Mouse (Mus musculus): Measurements from ENCODE around the gene Pdcd4. TPM values are rescaled to one million over a fixed set of nuclear protein-coding genes. Genes with fewer than 3 reads are reported as not detected.

Gene Pdcd4
- polyA plus RNA-seq, 1 experiment from 2014 or later: 94.1 TPM

DNA sequence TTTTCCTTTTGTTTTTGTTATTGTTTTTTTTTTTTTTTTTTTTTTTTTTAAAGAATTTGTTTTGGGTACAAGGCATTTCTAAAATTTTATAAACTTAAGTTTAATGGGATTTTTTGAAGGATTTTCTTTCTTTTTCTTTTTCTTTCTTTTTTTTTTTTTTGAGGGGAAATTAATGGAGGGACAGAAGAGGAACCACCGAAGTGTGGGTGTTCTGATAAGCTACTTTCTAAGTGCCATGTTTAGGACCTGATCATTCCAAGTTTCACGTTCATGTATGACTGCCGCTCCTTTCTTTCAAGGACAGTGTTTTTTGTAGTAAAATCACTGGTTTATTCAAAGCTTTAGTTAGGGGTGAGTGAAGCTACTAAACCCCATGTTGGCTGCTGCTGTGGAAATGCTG is 37.2 kb downstream of the Pdcd4 start:
- 83% methylated on average over 3 of the region's 3 CpGs for WGBS
- Histone ChIP-seq H3K4me2 (ENCODE audit: low read depth, low read length) (no peak overlapping the region), H3K4me1 (ENCODE audit: control insufficient read depth, insufficient read depth, low read length) (no peaks in the 10 kb centered on the region; the same call in 1 of the 2 replicates), H3K9ac (ENCODE audit: low read length) (no peak overlapping the region), H3K27me3 (ENCODE audit: control insufficient read depth, insufficient read depth, low read length) (no peaks in the 10 kb centered on the region), H3K9me3 (replicated peaks; ENCODE audit: control insufficient read depth, low read length) (0 out of 2 replicates have a peak, but pooled peaks cover under 1% of the 10 kb centered on the region), H3K4me3 (replicated peaks; ENCODE audit: low read length) (no peak overlapping the region), H3K36me3 (ENCODE audit: control insufficient read depth, insufficient read depth, low read length) (peaks cover 16% of the 10 kb centered on the region), H3K27ac (ENCODE audit: low read length) (no peak overlapping the region)
- no peak for ATAC-seq (ENCODE audit: insufficient read depth, low FRiP score)

DNA sequence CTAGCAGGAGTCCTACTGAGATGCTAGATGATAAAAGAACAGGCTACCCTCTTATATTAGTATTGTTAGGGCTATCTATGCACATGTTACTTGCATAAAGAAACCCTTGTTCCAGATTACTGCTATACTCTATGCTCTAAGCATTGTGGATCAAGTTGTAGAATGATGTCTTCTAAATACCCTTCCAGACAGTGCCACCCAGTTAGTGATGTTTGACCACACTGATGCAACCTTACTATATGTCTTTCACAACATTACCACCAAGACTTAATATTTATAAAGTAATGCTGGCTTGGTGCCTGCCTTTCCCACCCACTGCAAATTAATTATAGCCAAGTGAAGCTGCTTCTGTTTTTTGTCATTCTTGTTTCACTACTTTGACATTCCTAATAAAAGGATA is 41.0 kb downstream of the Pdcd4 start:
- Histone ChIP-seq H3K27ac (ENCODE audit: low read length) (no peak overlapping the region), H3K4me3 (replicated peaks; ENCODE audit: low read length) (no peak overlapping the region), H3K9me3 (replicated peaks; ENCODE audit: control insufficient read depth, low read length) (no peaks in the 10 kb centered on the region), H3K27me3 (ENCODE audit: control insufficient read depth, insufficient read depth, low read length) (no peaks in the 10 kb centered on the region), H3K4me1 (ENCODE audit: control insufficient read depth, insufficient read depth, low read length) (no peaks in the 10 kb centered on the region; the same call in 1 of the 2 replicates), H3K4me2 (ENCODE audit: low read depth, low read length) (no peak overlapping the region), H3K9ac (ENCODE audit: low read length) (no peak overlapping the region), H3K36me3 (ENCODE audit: control insufficient read depth, insufficient read depth, low read length) (peaks cover 8% of the 10 kb centered on the region; the same call in 1 of the 2 replicates)
- no peak for ATAC-seq (ENCODE audit: insufficient read depth, low FRiP score)

GRCm38 (mm10) chr19:53934046-53934445 is 42.0 kb downstream of the Pdcd4 start:
- no peak for ATAC-seq (ENCODE audit: insufficient read depth, low FRiP score)
- H3K4me1 ChIP-seq (ENCODE audit: control insufficient read depth, insufficient read depth, low read length): no peaks in the 10 kb centered on the region; the same call in 1 of the 2 replicates
- H3K27ac ChIP-seq (ENCODE audit: low read length): no peak overlapping the region
- no peaks in the 10 kb centered on the region for H3K27me3 ChIP-seq (ENCODE audit: control insufficient read depth, insufficient read depth, low read length)
- H3K4me2 ChIP-seq (ENCODE audit: low read depth, low read length): no peak overlapping the region
- H3K4me3 ChIP-seq (replicated peaks; ENCODE audit: low read length): no peak overlapping the region
- H3K36me3 ChIP-seq (ENCODE audit: control insufficient read depth, insufficient read depth, low read length): peaks cover 6% of the 10 kb centered on the region; the same call in 1 of the 2 replicates
- no peak overlapping the region for H3K9ac ChIP-seq (ENCODE audit: low read length)
- no peaks in the 10 kb centered on the region for H3K9me3 ChIP-seq (replicated peaks; ENCODE audit: control insufficient read depth, low read length)

DNA sequence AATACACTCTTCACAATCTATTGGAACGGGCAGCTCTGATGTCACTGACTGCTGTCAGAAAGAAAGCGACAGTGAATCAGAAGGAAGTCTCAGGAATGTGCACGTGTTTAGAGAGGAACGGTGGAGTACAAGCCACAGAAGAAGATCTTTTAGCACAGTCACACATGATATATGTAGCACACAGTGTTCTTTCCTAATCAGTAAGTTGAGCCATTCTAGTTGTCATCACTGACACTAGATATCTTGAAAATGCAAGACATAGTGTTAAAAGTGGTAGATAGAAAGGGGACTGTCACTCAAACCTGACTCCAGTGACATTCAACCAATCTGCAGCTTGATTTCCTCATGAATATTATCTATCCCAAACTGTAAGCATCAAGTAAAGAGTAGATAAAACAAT is 47.4 kb downstream of the Pdcd4 start:
- no peak overlapping the region for H3K9ac ChIP-seq (ENCODE audit: low read length)
- H3K27me3 ChIP-seq (ENCODE audit: control insufficient read depth, insufficient read depth, low read length): no peaks in the 10 kb centered on the region
- no peak for ATAC-seq (ENCODE audit: insufficient read depth, low FRiP score)
- H3K4me2 ChIP-seq (ENCODE audit: low read depth, low read length): no peak overlapping the region
- WGBS: 77% methylated on average over 4 of the region's 4 CpGs
- H3K4me1 ChIP-seq (ENCODE audit: control insufficient read depth, insufficient read depth, low read length): peaks cover 15% of the 10 kb centered on the region
- no peaks in the 10 kb centered on the region for H3K9me3 ChIP-seq (replicated peaks; ENCODE audit: control insufficient read depth, low read length)
- H3K27ac ChIP-seq (ENCODE audit: low read length): no peak overlapping the region
- no peaks in the 10 kb centered on the region for H3K36me3 ChIP-seq (ENCODE audit: control insufficient read depth, insufficient read depth, low read length)
- no peak overlapping the region for H3K4me3 ChIP-seq (replicated peaks; ENCODE audit: low read length)

GRCm38 (mm10) chr19:53941139-53941538 is 49.1 kb downstream of the Pdcd4 start:
- WGBS: 59% methylated on average over 4 of the region's 4 CpGs
- Histone ChIP-seq H3K27ac (ENCODE audit: low read length) (no peak overlapping the region), H3K9me3 (replicated peaks; ENCODE audit: control insufficient read depth, low read length) (no peaks in the 10 kb centered on the region), H3K4me3 (replicated peaks; ENCODE audit: low read length) (no peak overlapping the region), H3K9ac (ENCODE audit: low read length) (no peak overlapping the region), H3K4me2 (ENCODE audit: low read depth, low read length) (no peak overlapping the region), H3K27me3 (ENCODE audit: control insufficient read depth, insufficient read depth, low read length) (no peaks in the 10 kb centered on the region), H3K36me3 (ENCODE audit: control insufficient read depth, insufficient read depth, low read length) (no peaks in the 10 kb centered on the region), H3K4me1 (ENCODE audit: control insufficient read depth, insufficient read depth, low read length) (peaks cover 18% of the 10 kb centered on the region)
- ATAC-seq (ENCODE audit: insufficient read depth, low FRiP score): no peak

- ATAC-seq (ENCODE audit: insufficient read depth, low FRiP score): no peak
- Histone ChIP-seq H3K4me1 (ENCODE audit: control insufficient read depth, insufficient read depth, low read length) (peaks cover 21% of the 10 kb centered on the region), H3K9ac (ENCODE audit: low read length) (peak overlapping the region; percentile 31; the same call in 1 of the 2 replicates), H3K4me3 (replicated peaks; ENCODE audit: low read length) (0 out of 2 replicates have a peak overlapping the region, but pooled peaks have one; percentile 5), H3K27ac (ENCODE audit: low read length) (no peak overlapping the region), H3K9me3 (replicated peaks; ENCODE audit: control insufficient read depth, low read length) (no peaks in the 10 kb centered on the region), H3K4me2 (ENCODE audit: low read depth, low read length) (peak overlapping the region; percentile 68; the same call in 1 of the 2 replicates), H3K27me3 (ENCODE audit: control insufficient read depth, insufficient read depth, low read length) (no peaks in the 10 kb centered on the region), H3K36me3 (ENCODE audit: control insufficient read depth, insufficient read depth, low read length) (no peaks in the 10 kb centered on the region)
- 89% methylated on average over 2 of the region's 2 CpGs for WGBS
Measured at GRCm38 (mm10) chr19:53942342-53942741, 50.3 kb downstream of the Pdcd4 start.

DNA sequence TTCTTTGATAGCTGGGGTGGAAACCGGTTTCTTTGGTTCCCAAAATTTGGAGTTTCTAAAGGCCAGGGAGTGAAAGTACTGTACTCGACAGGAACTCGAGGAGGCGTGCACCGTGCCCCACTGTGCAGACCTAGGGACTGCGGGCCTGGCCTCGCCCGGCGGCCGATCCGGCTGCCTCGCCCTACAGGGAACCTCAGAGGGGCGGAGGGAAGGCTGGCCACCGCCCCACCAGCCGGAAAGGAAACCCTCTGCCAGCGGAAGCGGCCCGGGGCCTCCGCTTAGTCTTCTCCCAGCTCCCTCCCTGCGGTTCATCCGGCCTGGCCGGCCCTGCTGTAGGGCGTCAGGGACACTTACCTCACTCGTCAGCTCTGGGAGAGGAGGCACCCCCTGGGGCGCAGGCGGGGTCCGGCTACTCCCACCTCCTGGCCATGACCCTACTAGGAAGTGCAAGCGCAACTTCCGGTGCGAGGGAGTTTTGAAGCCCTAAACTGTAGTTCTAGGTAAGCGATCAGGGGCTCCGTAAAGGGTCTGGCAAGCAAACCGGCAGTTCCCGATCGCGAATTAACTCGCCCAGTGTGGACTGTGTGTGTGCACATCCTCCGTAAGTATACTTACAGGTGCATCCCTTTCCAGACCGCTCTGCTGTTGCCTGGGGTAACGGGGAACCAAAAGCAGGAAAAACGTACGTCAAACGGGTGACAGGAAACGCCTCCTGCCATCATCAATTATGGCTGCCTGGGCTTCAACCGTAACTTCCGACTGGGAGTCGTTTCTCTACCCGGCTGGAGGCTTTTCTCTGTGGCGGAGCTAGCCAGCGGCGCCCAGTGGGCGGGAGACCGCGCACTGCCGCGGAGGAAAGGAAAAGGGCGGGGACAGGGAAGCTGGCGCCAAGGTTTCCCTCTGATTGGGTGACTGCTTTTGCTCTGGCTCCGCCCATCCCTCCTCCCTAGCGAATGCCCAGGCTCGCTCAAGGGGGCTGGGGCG is 52.1 kb downstream of the Pdcd4 start, which contains the start of the genes Shoc2 and Bbip1:
Shoc2 (plus strand) TSS at position 505 of the 984 bp plus-strand sequence.
Bbip1 (minus strand) TSS at position 826 of the 984 bp plus-strand sequence.
- ATAC-seq (ENCODE audit: insufficient read depth, low FRiP score): peak; percentile 94
- Histone ChIP-seq H3K4me3 (replicated peaks; ENCODE audit: low read length) (peak within 1 kb of the TSS; percentile 86), H3K9ac (ENCODE audit: low read length) (peak within 1 kb of the TSS; percentile 97), H3K4me1 (ENCODE audit: control insufficient read depth, insufficient read depth, low read length) (peaks cover 21% of the 10 kb centered on the region), H3K27me3 (ENCODE audit: control insufficient read depth, insufficient read depth, low read length) (no peaks in the 10 kb centered on the region), H3K36me3 (ENCODE audit: control insufficient read depth, insufficient read depth, low read length) (no peaks in the 10 kb centered on the region), H3K9me3 (replicated peaks; ENCODE audit: control insufficient read depth, low read length) (no peaks in the 10 kb centered on the region), H3K27ac (ENCODE audit: low read length) (peak within 1 kb of the TSS; percentile 100), H3K4me2 (ENCODE audit: low read depth, low read length) (peak within 1 kb of the TSS; percentile 71)
- 0% methylated on average over 60 of the region's 62 CpGs for WGBS

DNA sequence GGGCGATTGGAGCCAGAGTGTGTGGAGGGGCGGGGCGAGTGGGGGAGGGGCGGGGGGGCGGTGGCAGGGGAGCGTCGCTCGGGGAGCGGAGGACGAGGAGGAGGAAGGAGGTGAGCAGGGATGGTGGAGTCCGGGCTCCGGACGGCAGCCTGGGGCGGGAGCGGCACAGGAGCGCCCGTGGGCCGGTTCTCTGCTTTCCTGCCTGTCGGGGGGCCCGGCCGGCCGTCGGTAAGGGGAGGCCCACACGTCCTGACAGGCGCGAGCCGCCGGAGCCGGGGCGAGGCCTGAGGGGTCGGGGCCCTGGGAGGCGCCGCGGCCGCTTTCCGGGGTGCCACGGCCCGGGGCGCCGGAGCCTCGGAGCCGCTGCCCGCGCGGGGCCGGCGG is 52.7 kb downstream of the Pdcd4 start:
- no peaks in the 10 kb centered on the region for H3K9me3 ChIP-seq (replicated peaks; ENCODE audit: control insufficient read depth, low read length)
- no peak; the same call in 1 of the 2 replicates for ATAC-seq (ENCODE audit: insufficient read depth, low FRiP score)
- no peaks in the 10 kb centered on the region for H3K36me3 ChIP-seq (ENCODE audit: control insufficient read depth, insufficient read depth, low read length)
- H3K4me2 ChIP-seq (ENCODE audit: low read depth, low read length): peak overlapping the region; percentile 71; the same call in 1 of the 2 replicates
- peak overlapping the region; percentile 86 for H3K4me3 ChIP-seq (replicated peaks; ENCODE audit: low read length)
- WGBS: 1% methylated on average over 32 of the region's 47 CpGs
- no peaks in the 10 kb centered on the region for H3K27me3 ChIP-seq (ENCODE audit: control insufficient read depth, insufficient read depth, low read length)
- H3K9ac ChIP-seq (ENCODE audit: low read length): peak overlapping the region; percentile 97
- peaks cover 21% of the 10 kb centered on the region for H3K4me1 ChIP-seq (ENCODE audit: control insufficient read depth, insufficient read depth, low read length)
- H3K27ac ChIP-seq (ENCODE audit: low read length): peak overlapping the region; percentile 97
